Mouse (Mus musculus): ENCODE results near the gene Vipr1. TPM values are rescaled to one million over a fixed set of nuclear protein-coding genes. Genes with fewer than 3 reads are reported as not detected.

Vipr1 gene
- total RNA-seq, 2 experiments from 2014 or later, result 22.1 to 35.8 TPM

DNA sequence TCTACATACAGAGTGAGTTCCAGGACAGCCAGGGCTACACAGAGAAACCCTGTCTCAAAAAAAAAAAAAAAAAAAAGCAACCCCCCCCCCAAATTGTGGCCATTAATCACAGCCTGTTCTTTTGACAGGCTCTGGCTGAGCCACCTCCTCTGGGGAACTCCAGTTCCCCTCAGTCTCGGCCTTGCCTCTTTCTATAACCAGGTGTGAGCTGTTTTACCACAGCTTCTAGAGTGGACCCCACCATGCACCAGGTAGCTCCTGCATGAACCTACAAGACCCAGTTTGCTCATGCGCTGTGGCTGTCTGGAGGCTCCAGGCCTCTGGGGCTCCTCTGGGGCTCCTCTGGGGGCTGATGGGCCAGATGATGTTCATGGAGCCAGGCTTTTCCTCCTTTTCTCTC, 33.0 kb downstream of the Vipr1 start:
- DNase-seq (ENCODE audit: low spot score in 2 of 2), result no peak

DNA sequence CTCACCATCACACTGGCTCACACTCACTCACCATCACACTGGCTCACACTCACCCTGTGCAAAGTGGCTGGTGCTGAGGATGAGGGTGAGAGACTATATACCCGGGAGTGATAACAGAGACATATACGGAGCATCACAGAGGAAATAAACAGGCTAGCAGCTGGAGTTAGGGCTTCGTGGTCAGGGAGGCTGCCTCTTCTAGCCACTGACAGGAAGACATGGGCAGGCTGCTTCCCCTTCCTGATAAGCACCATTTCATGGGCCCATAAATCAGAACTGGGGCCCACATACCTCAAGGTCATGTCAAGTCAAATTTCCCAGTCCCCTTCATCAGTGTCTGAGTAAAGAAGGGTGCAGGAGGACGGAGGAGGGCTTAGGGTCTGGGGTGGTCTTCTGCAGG, 34.6 kb downstream of the Vipr1 start:
- DNase-seq (ENCODE audit: low spot score in 2 of 2), result no peak

DNA sequence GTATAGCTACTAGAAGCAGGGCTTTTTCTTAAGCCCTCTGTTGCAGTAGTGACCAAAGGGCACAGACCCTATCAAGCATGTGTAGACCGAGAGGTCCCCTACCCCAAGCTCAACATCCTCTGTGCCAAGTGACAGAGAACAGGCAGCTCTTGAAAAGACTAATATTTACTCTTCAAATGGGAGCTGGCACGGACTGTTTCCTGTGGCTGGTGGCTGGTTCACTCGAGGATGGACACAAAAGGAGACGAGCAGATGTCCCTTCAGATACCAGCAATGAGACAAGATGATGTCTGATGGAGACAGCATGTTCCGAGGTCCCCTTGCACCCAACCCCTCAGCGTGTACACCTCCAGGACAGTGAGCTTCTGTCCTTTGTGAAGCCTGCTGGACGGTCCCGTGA, 35.0 kb downstream of the Vipr1 start:
- no peak for DNase-seq (ENCODE audit: low spot score in 2 of 2)

DNA sequence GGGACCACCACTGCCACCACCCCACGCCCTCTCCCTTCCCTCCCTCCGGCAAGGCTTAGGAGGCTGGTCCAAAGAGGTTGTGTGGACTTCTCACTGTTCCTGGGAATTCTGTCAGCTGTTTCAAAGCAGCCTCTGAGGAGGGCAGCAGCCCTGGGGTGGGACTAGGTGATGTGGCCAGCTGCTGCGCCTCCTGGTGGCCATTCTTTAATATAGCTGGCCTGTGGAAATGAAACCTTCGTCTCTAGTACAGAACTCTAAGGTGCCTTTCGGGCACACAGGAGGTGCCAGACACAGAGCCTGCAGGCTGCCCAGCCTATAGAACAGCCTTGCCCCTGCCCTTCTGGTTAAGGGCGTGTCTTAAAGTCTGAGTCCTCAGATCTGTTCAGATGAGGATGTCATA, 37.0 kb downstream of the Vipr1 start:
- peak in 1 of 2 experiments; percentile 51 for DNase-seq (ENCODE audit: low spot score in 2 of 2)

DNA sequence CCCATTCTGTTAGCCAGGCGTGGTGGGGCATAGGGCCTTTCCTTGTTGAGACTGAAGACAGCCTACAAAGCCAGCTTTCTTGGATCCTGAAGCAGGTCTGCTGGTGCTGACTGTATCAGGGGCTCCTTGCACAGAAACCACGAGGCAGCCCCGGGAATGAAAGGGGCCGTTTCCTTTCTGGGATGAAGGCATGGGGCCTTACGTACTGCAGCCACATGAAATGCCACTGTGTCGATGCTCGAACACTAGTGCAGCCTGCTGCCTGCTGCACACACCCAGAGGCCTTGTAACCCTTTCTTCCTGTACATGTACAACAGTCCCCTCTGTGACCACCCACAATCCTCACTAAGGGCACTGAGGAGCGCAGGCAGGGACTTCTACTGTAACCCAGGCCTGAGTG, 38.7 kb downstream of the Vipr1 start:
- DNase-seq (ENCODE audit: low spot score in 2 of 2), result no peak

DNA sequence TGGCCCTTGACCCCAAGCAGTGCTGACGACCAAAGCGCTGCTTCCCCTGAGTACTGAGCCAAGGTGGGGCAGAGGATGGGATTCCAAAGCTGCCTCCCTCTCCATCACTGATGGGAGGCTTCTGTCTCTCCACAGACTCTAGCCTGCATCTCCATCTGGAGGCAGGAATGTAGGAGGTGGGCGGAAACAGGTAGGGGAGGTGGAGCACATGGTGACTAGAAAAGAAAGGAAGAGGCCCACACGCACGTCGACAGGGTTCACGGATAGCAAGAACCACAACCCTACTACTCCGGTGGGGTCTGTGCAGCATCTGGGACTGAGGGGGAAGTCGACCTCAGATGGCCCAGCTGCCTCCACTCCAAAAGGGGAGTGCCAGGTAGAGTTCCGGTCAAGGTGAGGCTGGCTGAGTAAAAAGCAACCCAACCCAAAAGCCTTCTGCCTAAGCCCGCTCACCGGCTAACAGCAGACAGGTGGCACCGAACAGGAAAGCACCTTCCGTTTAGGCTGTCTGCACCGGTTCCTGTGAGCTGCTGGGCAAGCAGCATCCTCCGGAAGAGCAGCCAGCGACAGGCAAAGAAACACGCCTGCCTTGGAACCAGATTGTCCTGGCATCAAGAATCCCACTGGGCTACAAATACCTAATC, 39.6 kb downstream of the Vipr1 start:
- no peak for DNase-seq (ENCODE audit: low spot score in 2 of 2)

DNA sequence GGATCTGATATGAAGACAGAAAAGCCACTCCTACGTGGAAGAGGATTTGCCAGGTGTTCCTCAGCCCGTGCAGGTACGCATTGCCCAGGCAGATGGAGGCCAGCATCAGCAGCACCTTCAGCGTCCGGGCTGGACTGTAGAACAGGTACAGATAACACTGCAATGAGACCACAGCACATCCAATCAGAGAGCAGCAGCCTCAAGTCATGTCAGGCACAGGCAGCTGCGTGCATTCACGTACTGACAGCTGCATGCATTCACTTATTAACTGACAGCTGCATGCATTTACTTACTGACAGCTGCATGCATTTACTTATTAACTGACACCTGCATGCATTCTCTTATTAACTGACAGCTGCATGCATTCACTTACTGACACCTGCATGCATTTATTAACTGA, 42.2 kb downstream of the Vipr1 start:
- DNase-seq (ENCODE audit: low spot score in 2 of 2), result no peak

DNA sequence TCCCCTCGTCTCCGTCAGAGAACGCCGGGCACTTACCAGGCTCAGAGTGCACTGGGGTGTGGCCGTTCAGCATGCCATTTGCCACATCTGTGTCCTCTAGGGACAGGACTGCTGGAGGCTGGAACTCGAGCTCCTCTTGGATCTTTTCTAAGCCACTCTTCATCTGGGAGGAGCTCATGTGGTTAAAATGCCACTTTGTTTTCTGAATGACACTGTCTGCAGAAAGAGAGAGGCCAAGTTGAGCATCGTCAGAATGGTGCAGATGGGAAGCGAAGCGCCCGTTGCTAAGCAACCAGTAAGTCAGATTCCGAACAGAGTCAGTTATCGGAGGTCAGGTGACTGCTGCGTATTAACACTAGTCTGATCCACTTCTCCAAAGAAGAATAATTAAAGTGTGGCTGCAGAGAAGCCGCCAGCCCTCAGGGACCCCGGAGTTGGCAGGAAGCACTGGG, 47.7 kb downstream of the Vipr1 start:
- DNase-seq (ENCODE audit: low spot score in 2 of 2), result peak; percentile 29 to 54

DNA sequence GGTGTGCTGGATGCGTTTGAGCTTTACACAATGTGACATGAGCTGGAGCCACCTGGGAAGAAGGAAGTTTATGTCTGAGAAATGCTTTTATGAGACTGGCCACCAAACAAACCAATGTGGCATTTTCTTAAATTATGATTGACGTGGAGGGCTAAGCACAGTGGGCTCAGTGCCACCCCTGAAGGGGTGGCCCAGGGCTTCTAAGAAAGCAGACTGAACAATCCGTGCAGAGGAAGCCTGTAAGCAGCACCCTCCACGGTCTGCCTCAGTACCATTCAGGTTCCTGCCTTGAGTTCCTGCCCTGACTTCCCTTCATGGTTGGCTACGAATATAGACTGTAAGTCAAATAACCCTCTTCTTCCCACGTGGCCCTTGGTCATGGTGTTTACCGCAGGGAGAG, 48.2 kb downstream of the Vipr1 start:
- DNase-seq (ENCODE audit: low spot score in 2 of 2), result no peak

DNA sequence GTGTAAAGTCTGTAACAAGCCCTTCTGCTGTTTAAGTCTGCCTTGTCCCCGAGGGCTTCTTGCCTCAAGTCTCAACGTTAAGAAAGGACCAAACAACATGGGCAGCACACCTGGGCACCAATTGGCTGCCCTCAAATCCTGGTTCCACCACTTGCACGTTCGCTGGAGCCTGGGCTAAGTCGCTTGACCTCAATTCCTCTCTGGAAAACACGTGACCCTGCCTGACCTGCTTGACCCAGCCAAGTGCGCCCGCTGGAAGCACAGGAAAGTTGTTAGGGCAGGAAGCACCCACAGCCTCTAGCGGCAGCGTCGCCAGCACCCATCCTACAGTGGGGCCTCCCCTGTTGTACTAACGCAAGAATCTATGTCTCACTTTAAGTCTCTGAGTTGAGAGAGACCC, 52.2 kb downstream of the Vipr1 start:
- DNase-seq (ENCODE audit: low spot score in 2 of 2), result no peak

DNA sequence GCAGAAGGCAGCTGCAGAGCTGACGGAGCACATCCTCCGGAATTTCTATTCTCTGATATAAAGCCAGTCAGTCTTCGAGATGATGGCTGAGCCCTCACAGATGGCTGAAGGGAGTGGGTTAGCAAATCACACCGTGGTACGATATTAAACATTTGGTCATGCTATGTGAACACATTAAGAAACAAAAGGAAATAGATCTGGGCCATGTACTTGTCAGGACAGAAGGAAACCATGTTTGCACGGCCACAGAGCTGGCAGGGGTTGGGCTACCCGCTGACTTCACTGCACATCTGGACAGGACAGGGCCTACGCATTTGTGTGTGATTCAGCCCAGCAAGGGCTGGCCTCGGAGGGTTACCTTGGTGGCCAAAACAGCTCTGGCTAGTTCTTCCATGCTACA, 54.1 kb downstream of the Vipr1 start:
- DNase-seq (ENCODE audit: low spot score in 2 of 2), result no peak

DNA sequence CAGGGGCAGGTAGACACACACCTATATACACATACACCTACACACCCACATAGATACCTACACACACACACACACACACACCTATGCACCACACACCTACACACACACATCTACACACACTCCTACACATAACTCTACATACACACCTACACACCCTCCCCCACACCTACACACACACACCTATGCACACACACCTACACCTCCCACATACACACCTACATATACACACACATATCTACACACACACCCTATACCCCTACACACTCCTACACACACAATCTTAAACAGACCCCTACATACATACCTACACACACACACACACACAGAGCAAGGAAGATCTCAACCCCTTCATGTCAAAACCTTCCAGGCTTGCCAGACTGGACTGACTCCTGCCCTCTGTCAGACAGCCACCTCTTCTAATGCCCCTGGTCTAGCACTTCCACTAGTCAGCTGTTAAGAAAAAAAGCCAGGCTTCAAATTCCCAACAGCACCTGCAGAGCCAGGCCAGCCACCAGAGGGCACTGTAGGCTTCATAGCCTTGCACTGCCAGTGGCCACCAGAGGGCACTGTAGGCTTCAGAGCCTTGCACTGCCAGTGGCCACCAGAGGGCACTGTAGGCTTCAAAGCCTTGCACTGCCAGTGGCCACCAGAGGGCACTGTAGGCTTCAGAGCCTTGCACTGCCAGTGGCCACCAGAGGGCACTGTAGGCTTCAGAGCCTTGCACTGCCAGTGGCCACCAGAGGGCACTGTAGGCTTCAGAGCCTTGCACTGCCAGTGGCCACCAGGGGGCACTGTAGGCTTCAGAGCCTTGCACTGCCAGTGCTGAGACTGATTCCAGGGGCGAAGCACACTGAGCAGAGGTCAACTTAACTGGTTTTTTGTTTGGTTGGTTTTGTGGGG, 54.9 kb downstream of the Vipr1 start:
- DNase-seq (ENCODE audit: low spot score in 2 of 2), result peak; percentile 42 to 50

DNA sequence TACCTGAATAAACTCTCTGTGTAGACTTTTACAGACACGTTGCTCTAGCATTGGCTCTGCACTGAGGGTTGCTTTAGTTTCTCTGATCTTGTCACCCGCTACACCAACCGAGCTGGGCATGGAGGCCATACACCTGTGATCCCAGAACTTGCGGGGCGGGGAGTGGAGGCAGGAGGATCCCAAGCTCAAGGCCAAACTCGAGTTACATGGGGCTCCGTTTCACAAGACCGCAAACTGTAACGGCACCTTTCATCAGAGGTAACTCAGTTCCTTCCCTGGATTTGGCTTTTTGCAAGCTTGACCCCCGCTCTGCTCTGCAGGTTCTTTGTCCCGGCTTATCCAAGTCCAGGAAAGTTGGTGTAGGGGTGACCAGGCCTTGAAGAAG, 61.7 kb downstream of the Vipr1 start:
- DNase-seq (ENCODE audit: low spot score in 2 of 2), result peak in 1 of 2 experiments; percentile 1

DNA sequence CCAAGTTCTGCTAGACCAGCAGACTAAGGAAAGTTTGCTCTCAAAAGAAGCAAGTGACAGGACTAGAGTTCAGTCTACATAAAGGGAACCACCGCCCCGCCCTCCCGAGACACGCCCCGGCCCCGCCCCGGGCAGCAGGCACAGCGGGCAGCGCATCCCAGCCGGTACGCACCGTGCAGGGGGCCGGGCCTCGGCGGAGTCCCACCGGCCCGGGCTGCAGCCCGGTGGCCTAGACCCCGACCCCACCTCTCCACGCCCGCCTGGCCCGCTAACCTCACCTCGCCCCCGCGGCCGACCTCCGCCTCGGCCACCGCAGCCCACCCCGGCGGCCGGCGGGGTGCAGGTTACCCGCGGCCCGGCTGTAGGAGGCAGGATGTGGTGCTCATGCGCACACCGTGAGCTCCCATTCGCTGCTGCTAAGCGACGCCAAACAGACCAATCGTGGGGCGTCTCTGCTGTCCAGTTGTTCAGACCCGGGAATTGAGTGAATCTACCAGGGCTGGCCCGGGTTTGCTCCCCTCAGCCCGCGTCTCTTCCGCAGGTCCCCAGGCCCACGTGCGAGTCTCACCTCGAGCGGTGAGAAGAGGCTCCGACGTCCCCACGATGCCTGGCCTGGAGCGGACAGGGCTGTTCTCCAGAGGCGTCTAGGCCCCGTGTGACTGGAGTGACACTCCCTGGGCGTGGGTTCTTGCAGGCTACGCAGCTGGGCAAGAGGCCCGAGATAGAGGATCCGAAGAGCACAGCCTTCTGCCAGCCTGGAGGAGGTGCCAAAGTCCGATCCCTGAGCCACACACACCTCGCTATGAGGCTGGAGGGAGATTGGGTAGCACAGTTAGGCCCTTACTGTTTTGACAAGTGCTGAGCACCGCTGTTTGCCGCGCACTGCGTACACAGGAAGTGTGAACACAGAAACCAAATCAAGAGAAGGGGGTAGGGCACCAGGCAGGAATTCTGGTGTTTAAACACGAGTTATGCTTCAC, 62.4 kb downstream of the Vipr1 start, which contains the start of gene Sec22c:
Sec22c (minus strand) TSS at position 845 of the 980 bp plus-strand sequence.
- peak; percentile 80 to 91 for DNase-seq (ENCODE audit: low spot score in 2 of 2)

DNA sequence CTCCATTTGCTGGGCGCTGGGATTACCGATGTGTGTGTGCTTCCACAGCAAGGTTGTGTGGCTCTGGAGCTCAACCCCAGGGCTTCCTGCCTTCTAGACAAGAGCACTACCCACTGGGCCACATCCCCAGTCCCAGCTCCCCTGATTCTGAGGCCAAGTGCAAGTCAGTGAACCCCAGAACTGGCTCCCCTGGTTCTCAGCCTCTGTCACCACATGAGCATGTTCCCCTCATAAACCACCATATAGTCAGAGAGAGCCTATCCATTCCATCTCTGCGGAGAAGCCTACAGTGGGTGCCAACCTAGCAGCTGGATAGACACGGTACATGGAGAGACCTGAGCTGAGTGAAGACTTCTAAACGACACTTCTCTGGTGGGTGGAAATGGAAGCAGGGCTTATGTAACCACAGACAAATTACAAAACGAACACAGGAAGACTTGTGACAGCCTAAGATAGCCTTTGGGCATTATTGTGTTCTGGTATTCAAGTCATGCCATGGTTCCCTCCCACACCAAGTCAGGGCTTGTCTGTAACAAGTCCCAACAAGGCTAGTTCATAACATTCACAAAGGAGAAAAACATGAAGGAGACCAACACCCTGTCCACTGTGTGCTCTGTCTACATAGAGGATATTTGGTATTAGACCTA, 63.6 kb downstream of the Vipr1 start:
- no peak for DNase-seq (ENCODE audit: low spot score in 2 of 2)

DNA sequence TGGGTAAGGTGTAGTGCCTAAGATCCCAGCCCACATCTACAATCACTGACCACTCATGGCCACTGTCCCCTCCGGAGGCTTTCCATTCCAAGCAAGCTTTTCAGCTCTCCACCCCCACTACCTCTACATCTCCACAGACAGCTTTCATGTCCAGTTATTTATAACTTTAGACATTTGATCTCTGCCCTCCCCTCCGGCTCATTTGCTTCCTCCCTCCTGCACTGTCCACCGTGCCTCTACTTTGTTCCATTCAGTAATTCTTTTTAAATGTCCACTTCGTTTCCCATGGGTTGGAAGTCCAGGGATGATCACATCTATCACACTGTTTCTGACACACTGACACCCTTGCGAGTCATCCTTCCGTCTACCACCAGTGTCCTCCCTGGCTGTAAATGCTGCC, 65.3 kb downstream of the Vipr1 start:
- no peak for DNase-seq (ENCODE audit: low spot score in 2 of 2)

DNA sequence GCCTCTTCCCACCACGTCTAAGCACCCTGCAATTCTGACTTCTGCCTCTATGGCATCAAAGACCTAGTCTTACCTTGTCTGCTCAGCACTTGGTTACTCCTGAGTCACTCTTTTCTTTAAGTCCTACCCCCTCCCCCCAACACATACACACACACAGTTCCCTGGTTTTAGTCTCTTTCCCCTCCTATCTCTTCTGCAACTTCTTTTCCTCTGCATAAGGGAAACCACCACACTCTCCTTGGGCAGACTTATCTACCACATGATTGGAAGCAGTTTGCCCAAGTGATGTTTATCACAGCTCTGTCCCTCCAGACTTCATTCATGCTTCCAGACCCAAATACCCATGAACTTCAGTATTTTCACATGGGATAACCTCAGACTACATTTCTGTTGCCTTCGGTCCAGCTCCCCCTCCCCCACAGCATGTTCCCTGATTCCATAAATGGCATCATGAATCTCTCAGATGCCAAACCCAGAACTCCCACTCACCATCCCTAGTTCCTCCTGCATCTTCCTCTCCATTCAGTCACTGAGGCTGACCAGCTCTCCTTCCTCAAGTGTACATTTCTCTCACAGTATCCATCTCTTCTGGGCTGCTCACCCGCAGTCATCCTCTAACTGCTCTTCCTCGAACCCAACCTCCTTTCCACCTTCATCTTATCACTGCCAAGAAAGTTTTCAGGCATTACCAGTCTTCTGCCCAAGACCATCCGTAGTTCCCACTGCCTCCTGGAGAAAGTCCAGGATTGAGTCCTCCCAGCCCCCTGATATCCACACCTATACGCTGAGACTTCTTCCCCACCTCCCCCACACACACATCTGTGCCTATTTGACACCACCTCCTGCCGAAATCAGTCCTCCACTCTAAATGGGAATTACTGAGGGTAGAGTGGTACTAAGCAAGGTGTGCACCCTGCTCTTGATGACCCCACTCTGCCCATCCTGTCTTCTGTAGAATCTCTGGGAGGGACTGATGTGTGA, 66.3 kb downstream of the Vipr1 start:
- no peak for DNase-seq (ENCODE audit: low spot score in 2 of 2)

DNA sequence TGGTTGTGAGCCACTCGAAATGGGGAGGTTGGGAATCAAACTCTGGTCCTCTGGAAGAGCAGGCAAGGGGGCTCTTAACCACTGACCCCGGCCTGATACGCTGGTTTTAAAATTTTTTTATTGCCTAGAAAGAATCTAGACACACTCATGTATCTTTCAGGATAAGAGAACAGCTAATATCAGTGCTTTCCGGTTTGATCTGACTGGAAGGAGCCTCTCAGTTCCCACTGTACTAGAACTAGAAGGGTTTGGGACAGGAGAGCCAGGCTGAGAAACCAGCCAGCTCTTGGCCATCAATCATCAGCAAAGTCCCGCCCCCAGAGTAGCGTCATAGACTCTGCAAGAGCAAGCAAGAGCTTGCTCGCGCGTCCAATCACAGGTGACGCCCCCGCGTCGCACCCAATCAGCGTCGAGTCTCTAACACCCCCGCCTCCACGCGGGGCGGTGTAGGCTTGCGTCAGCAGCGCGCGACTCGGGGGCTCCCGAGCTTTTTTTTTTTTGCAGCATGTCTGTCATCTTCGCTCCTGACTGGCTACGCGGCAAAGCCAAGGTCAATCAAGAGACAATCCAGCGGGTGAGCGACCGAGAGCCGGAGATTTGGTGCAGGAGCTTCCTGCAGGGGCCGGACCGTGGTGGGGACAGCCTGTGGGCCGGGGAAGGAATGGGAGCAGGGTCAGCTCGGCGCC, 67.5 kb downstream of the Vipr1 start, which contains the start of gene Ss18l2:
Ss18l2 (plus strand) TSS at position 432 of the 686 bp plus-strand sequence.
- DNase-seq (ENCODE audit: low spot score in 2 of 2), result peak; percentile 97

DNA sequence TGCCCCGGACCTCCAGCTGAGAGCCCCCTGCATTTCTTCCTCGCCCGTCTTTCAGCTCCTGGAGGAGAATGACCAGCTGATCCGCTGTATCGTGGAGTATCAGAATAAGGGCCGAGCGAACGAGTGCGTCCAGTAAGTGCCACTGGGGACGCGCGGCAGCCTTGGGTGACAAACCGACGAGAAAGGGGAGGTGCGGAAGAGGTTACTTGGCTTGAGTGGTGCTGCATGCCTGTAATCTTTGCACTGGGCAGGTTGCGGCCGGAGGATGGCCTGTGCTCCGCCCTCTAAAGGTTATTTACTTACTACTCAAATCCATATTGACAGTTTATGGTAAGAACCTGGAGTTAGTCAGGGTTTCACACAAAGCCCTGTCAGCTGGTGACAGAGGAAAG, 68.1 kb downstream of the Vipr1 start:
- no peak for DNase-seq (ENCODE audit: low spot score in 2 of 2)
